Mouse (Mus musculus): ENCODE results near the gene Crebbp. TPM values are rescaled to one million over a fixed set of nuclear protein-coding genes. Genes with fewer than 3 reads are reported as not detected.

Gene Crebbp
- polyA plus RNA-seq, 1 experiment from 2014 or later = 19.3 TPM

DNA sequence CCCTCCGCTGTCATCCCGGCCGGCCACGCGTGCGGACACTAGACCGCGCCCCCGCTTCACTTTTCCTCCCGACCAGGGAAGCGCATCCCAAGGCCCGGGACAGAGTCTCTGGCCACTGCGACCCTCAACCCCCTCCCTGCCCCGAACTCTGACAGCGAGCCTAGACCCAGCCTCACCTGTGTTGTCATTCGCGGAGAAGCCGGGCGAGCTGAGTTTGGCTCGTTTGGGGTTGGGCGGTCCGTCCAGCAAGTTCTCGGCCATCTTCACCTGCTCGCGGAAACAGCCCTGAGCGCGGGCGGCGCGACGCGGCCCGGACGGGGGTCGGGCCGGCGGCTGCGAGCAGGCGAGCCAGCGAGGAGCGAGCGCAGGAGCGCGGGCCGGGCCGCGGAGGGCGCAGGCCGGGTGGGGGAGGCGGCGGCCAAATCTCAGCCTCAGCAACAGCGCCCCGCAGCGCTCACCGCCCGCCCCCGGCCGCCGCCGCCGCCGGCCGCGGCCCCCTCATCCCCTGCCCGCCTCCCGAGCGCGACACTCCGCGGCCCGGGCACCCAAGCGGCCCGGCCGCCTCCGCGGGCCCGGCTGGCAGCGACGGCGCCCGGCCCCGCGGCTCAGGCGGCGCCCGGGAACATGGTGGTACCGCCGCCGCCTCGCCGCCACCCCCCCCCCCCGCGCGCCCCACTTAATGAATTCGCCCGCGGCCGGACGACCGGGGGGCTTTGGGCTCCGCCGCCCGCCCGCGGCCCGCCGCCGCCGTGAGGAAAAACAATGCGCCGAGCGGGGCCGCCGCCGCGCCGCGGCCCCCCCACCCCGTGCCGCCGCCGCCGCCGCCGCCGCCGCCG lies 616 bp downstream of the Crebbp start:
- Histone ChIP-seq H3K9me3 (ENCODE audit: control insufficient read depth, low read length) (no peaks in the 10 kb centered on the region), H3K27me3 (replicated peaks; ENCODE audit: control insufficient read depth, insufficient read depth, low read length) (no peaks in the 10 kb centered on the region), H3K4me1 (ENCODE audit: control insufficient read depth, insufficient read depth, low read length) (peaks cover 18% of the 10 kb centered on the region), H3K36me3 (ENCODE audit: control insufficient read depth, insufficient read depth, low read length) (no peaks in the 10 kb centered on the region), H3K4me3 (ENCODE audit: low read length) (peak overlapping the region; percentile 73), H3K27ac (ENCODE audit: low read length) (peak overlapping the region; percentile 99), H3K9ac (ENCODE audit: low read depth, low read length) (peak overlapping the region; percentile 96), H3K4me2 (ENCODE audit: low read depth, low read length) (peak overlapping the region; percentile 69)
- under 1% methylated on average over 66 of the region's 128 CpGs for WGBS
- peak; percentile 78 for ATAC-seq

DNA sequence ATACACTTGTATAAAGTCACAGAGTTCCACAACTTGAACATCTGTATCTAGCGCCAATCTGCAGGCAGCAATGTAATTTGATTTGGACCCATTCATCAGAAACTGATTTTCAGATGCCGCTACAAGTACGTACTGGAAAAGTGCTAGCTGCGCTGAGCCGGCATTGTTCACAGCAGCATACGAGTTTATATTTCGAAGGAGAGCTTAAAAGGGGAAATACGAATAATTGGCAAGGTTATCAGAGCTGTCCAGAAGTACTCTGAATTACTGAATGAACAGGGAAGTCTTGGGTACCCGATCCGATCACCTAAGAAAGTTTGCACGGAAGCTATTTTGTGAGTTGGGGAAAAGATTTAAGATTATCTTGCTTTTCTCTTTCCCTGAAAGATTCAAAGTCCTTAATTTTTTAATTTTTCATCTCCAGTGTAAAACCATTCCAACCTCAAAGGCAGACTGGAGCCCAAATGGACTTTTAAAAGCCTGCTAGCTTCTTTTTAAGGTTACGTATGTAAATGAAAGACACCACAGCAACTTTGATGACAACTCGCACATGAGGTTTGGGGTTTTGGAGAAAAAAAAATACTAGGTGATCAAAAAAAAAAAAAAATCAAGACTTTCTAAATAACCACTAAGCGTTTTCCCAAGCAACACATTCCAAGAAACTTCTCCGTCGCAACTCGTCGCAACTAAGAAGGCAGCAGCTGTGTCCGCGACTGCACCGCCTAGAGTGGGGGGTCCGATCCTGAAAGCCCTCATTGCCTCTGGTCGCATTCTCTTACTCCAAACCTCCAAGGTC lies 1.4 kb downstream of the Crebbp start:
- H3K36me3 ChIP-seq (ENCODE audit: control insufficient read depth, insufficient read depth, low read length) = no peaks in the 10 kb centered on the region
- H3K27me3 ChIP-seq (replicated peaks; ENCODE audit: control insufficient read depth, insufficient read depth, low read length) = no peaks in the 10 kb centered on the region
- H3K9me3 ChIP-seq (ENCODE audit: control insufficient read depth, low read length) = no peaks in the 10 kb centered on the region
- H3K4me3 ChIP-seq (ENCODE audit: low read length) = peak overlapping the region; percentile 73
- ATAC-seq = no peak
- 3% methylated on average over 23 of the region's 23 CpGs for WGBS
- H3K4me1 ChIP-seq (ENCODE audit: control insufficient read depth, insufficient read depth, low read length) = peaks cover 23% of the 10 kb centered on the region
- H3K4me2 ChIP-seq (ENCODE audit: low read depth, low read length) = peak overlapping the region; percentile 69
- H3K9ac ChIP-seq (ENCODE audit: low read depth, low read length) = peak overlapping the region; percentile 96
- H3K27ac ChIP-seq (ENCODE audit: low read length) = peak overlapping the region; percentile 99; the same call in 1 of the 2 replicates

DNA sequence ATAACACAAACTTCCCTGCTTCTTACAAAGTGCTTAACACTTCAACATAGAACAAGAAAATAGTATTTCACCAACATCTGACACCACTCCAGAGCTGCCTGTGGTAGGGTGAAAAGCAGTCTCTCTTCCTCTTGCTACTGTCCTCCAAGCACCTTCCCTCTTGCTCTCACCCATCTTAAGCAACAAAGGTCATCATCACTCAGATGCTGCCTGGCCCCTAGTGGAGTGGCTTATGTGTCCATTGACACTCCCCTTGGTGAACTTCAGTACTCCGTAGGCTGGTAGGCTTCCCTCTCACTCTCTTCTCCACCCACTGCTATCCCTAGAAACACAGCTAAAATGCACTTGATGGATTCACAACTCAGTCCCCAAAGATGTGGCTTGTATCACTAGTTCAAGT lies 3.5 kb downstream of the Crebbp start:
- Histone ChIP-seq H3K9ac (ENCODE audit: low read depth, low read length) (no peak overlapping the region), H3K4me3 (ENCODE audit: low read length) (no peak overlapping the region), H3K27me3 (replicated peaks; ENCODE audit: control insufficient read depth, insufficient read depth, low read length) (no peaks in the 10 kb centered on the region), H3K36me3 (ENCODE audit: control insufficient read depth, insufficient read depth, low read length) (no peaks in the 10 kb centered on the region), H3K27ac (ENCODE audit: low read length) (no peak overlapping the region), H3K9me3 (ENCODE audit: control insufficient read depth, low read length) (no peaks in the 10 kb centered on the region), H3K4me2 (ENCODE audit: low read depth, low read length) (no peak overlapping the region), H3K4me1 (ENCODE audit: control insufficient read depth, insufficient read depth, low read length) (peaks cover 23% of the 10 kb centered on the region)
- ATAC-seq = no peak
- WGBS = 46% methylated on average over 1 of the region's 1 CpGs

DNA sequence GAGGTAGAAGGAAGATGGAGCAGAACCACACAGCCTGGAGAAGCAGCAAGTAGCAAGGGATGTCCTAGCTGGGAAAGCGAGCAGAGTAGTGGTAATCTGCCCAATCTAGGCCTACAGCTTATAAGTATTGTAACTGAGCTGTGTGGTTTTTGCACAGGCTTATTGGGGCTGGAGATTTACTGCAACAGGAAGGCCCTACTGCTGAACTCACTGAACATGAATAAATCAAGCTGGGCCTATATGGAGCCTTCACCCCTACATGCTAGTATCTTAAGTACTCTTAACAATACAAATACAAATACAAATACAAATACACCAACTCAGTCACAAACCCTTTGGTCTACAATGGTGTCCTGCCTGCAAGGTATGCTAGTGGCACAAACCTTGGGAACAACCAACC lies 10.2 kb downstream of the Crebbp start:
- no peaks in the 10 kb centered on the region for H3K27me3 ChIP-seq (replicated peaks; ENCODE audit: control insufficient read depth, insufficient read depth, low read length)
- H3K9ac ChIP-seq (ENCODE audit: low read depth, low read length) = no peak overlapping the region
- WGBS = 97% methylated on average over 1 of the region's 1 CpGs
- H3K4me2 ChIP-seq (ENCODE audit: low read depth, low read length) = no peak overlapping the region
- no peak for ATAC-seq
- peaks cover 19% of the 10 kb centered on the region for H3K4me1 ChIP-seq (ENCODE audit: control insufficient read depth, insufficient read depth, low read length)
- no peaks in the 10 kb centered on the region for H3K9me3 ChIP-seq (ENCODE audit: control insufficient read depth, low read length)
- no peak overlapping the region for H3K27ac ChIP-seq (ENCODE audit: low read length)
- H3K36me3 ChIP-seq (ENCODE audit: control insufficient read depth, insufficient read depth, low read length) = no peaks in the 10 kb centered on the region
- H3K4me3 ChIP-seq (ENCODE audit: low read length) = no peak overlapping the region

DNA sequence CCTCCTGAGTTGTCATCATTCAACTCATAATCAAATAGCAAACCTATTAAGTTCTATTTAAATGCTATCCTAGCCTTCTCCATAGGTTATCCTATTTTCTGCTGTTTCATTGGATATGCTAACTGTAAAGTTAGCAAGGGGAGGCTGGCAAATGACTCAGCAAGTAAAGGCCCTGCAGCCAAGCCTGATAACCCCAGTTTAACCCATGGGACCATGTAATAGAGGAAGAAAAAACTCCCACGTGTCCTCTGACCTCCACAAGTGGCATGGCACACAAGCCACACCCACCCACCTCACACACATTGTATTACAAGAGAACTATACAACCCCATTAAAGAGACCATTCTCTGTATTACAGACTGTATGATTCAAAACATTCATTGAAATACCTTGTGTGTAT lies 13.8 kb downstream of the Crebbp start:
- Histone ChIP-seq H3K4me1 (ENCODE audit: control insufficient read depth, insufficient read depth, low read length) (peaks cover 11% of the 10 kb centered on the region), H3K27me3 (replicated peaks; ENCODE audit: control insufficient read depth, insufficient read depth, low read length) (no peaks in the 10 kb centered on the region), H3K9ac (ENCODE audit: low read depth, low read length) (no peak overlapping the region), H3K27ac (ENCODE audit: low read length) (no peak overlapping the region), H3K4me3 (ENCODE audit: low read length) (no peak overlapping the region), H3K36me3 (ENCODE audit: control insufficient read depth, insufficient read depth, low read length) (no peaks in the 10 kb centered on the region), H3K4me2 (ENCODE audit: low read depth, low read length) (no peak overlapping the region), H3K9me3 (ENCODE audit: control insufficient read depth, low read length) (no peaks in the 10 kb centered on the region)
- peak; percentile 63 for ATAC-seq
- 31% methylated on average over 1 of the region's 1 CpGs for WGBS

DNA sequence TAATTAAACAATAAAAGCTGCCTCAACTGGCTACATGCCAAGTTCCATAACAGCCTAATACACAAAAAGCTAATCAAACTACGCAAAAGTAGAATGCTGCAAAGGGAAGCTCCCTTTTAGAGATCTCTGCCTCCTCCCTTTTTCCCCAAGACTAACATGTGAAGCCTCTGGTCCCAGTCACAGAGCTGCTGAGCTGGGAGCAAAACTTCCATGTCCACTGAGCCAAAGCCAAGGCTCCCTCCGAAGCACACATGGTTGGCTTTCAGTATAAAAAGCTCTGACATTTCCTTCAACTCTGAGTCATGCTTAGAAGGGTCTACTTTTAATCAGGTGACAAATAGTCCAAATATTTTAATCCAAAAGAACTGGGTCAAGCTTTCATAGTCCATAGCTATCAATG lies 14.2 kb downstream of the Crebbp start:
- 51% methylated on average over 2 of the region's 2 CpGs for WGBS
- H3K9ac ChIP-seq (ENCODE audit: low read depth, low read length) = no peak overlapping the region

DNA sequence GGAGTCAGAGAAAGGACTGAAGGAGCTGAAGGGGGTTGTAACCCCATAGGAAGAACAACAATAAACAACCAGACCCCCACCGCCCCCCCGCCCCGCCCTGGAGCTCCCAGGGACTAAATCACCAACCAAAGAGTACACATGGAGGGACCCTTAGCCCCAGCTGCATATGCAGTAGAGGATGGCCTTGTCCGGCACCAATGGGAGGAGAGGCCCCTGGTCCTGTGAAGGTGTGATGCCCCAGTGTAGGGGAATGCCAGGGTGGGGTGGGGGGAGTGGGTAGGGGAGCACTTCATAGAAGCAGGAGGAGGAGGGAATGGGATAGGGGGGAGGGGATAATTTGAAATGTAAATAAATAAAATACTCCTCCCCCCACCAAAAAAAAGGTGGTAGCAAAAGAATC lies 15.8 kb downstream of the Crebbp start:
- ATAC-seq = 0 out of 2 replicates have a peak, but pooled peaks have one; percentile 43
- no peak overlapping the region for H3K9ac ChIP-seq (ENCODE audit: low read depth, low read length)
- WGBS = 94% methylated on average over 4 of the region's 4 CpGs

More for the DNA sequence above, 14.2 kb downstream of the Crebbp start:
- no peaks in the 10 kb centered on the region for H3K9me3 ChIP-seq (ENCODE audit: control insufficient read depth, low read length)
- no peaks in the 10 kb centered on the region for H3K27me3 ChIP-seq (replicated peaks; ENCODE audit: control insufficient read depth, insufficient read depth, low read length)
- no peak overlapping the region for H3K4me3 ChIP-seq (ENCODE audit: low read length)
- ATAC-seq = peak; percentile 25; the same call in 1 of the 2 replicates
- H3K36me3 ChIP-seq (ENCODE audit: control insufficient read depth, insufficient read depth, low read length) = no peaks in the 10 kb centered on the region
- H3K4me2 ChIP-seq (ENCODE audit: low read depth, low read length) = no peak overlapping the region
- no peak overlapping the region for H3K27ac ChIP-seq (ENCODE audit: low read length)
- peaks cover 11% of the 10 kb centered on the region for H3K4me1 ChIP-seq (ENCODE audit: control insufficient read depth, insufficient read depth, low read length)

DNA sequence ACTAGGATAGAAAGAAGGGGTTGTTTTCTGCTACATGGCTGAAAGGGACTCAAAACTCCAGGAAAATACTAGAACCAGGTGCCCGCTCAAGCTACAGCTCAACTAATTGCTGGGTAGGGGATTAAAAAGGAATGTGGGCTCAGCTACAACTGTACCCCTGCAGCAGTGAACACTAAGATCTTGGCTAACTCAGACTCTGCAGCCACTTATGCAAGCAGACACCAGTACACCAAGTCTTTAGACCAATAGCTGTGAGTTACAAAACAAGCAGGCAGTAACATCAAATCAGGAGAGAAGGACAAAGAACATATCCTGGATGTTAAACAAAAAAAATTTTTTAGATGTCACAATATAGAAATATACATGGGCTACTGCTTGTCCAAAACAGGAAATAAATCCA lies 23.6 kb downstream of the Crebbp start:
- H3K27ac ChIP-seq (ENCODE audit: low read length) = no peak overlapping the region
- 0 out of 2 replicates have a peak, but pooled peaks cover 2% of the 10 kb centered on the region for H3K4me1 ChIP-seq (ENCODE audit: control insufficient read depth, insufficient read depth, low read length)
- ATAC-seq = no peak
- no peaks in the 10 kb centered on the region for H3K36me3 ChIP-seq (ENCODE audit: control insufficient read depth, insufficient read depth, low read length)
- no peak overlapping the region for H3K4me2 ChIP-seq (ENCODE audit: low read depth, low read length)
- WGBS = 91% methylated on average over 1 of the region's 1 CpGs
- no peaks in the 10 kb centered on the region for H3K9me3 ChIP-seq (ENCODE audit: control insufficient read depth, low read length)
- H3K27me3 ChIP-seq (replicated peaks; ENCODE audit: control insufficient read depth, insufficient read depth, low read length) = no peaks in the 10 kb centered on the region
- no peak overlapping the region for H3K9ac ChIP-seq (ENCODE audit: low read depth, low read length)
- no peak overlapping the region for H3K4me3 ChIP-seq (ENCODE audit: low read length)

More for the DNA sequence above, 15.8 kb downstream of the Crebbp start:
- peaks cover 11% of the 10 kb centered on the region for H3K4me1 ChIP-seq (ENCODE audit: control insufficient read depth, insufficient read depth, low read length)
- H3K36me3 ChIP-seq (ENCODE audit: control insufficient read depth, insufficient read depth, low read length) = no peaks in the 10 kb centered on the region
- no peak overlapping the region for H3K4me3 ChIP-seq (ENCODE audit: low read length)
- H3K9me3 ChIP-seq (ENCODE audit: control insufficient read depth, low read length) = no peaks in the 10 kb centered on the region
- no peak overlapping the region for H3K27ac ChIP-seq (ENCODE audit: low read length)
- no peaks in the 10 kb centered on the region for H3K27me3 ChIP-seq (replicated peaks; ENCODE audit: control insufficient read depth, insufficient read depth, low read length)
- H3K4me2 ChIP-seq (ENCODE audit: low read depth, low read length) = no peak overlapping the region

DNA sequence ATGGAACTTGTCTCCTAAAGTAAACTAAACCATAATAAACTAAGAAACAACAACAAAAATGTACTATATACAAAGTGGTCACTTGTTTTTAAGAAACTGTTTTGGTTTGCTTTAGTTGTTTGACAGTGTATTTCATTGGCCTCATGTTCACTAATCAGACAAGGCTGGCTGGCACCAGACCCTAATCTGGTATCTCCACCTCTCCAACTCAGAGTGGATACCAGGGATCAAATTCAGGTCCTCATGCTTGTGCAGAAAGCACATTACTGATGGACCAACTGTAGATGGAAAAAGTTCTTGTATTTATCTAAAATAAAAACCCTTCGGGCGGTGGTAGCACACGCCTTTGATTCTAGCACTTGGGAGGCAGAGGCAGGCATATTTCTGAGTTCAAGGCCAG lies 38.7 kb downstream of the Crebbp start:
- H3K4me2 ChIP-seq (ENCODE audit: low read depth, low read length) = no peak overlapping the region
- peaks cover 8% of the 10 kb centered on the region for H3K36me3 ChIP-seq (ENCODE audit: control insufficient read depth, insufficient read depth, low read length)
- no peaks in the 10 kb centered on the region for H3K27me3 ChIP-seq (replicated peaks; ENCODE audit: control insufficient read depth, insufficient read depth, low read length)
- ATAC-seq = no peak
- H3K9ac ChIP-seq (ENCODE audit: low read depth, low read length) = no peak overlapping the region
- H3K9me3 ChIP-seq (ENCODE audit: control insufficient read depth, low read length) = no peaks in the 10 kb centered on the region
- no peak overlapping the region for H3K4me3 ChIP-seq (ENCODE audit: low read length)
- WGBS = 97% methylated on average over 3 of the region's 3 CpGs
- H3K4me1 ChIP-seq (ENCODE audit: control insufficient read depth, insufficient read depth, low read length) = no peaks in the 10 kb centered on the region
- H3K27ac ChIP-seq (ENCODE audit: low read length) = no peak overlapping the region
